Mouse (Mus musculus): ENCODE measurements around the gene Gm21983. TPM values are rescaled to one million over a fixed set of nuclear protein-coding genes. Genes with fewer than 3 reads are reported as not detected.
A peak's percentile ranks its signal among the peaks of the same experiment; 100 is the strongest.

Gm21983 gene
- polyA plus RNA-seq, 1 experiment = not detected

GRCm38 (mm10) chr7:27218586-27218985, 37.7 kb upstream of the Gm21983 start:
- Histone ChIP-seq H3K27ac (ENCODE audit: insufficient read depth, low read depth, low read length) (no peak overlapping the region), H3K4me1 (ENCODE audit: control insufficient read depth, insufficient read depth, low read length) (peaks cover 9% of the 10 kb centered on the region), H3K4me3 (ENCODE audit: insufficient read depth, low read length) (no peak overlapping the region)
- TF ChIP-seq CTCF (IDR thresholded peaks at IDR 0.05; ENCODE audit: low read depth, low read length) = no peak
- no peak for TF ChIP-seq POLR2A (IDR thresholded peaks at IDR 0.05; ENCODE audit: borderline replicate concordance, low read depth, low read length)

- Histone ChIP-seq H3K4me3 (ENCODE audit: insufficient read depth, low read length) (no peak overlapping the region), H3K4me1 (ENCODE audit: control insufficient read depth, insufficient read depth, low read length) (peaks cover 9% of the 10 kb centered on the region), H3K27ac (ENCODE audit: insufficient read depth, low read depth, low read length) (no peak overlapping the region)
- no peak for TF ChIP-seq CTCF (IDR thresholded peaks at IDR 0.05; ENCODE audit: low read depth, low read length)
- TF ChIP-seq POLR2A (IDR thresholded peaks at IDR 0.05; ENCODE audit: borderline replicate concordance, low read depth, low read length) = no peak
Observed at GRCm38 (mm10) chr7:27212626-27213025, 31.7 kb upstream of the Gm21983 start.

DNA sequence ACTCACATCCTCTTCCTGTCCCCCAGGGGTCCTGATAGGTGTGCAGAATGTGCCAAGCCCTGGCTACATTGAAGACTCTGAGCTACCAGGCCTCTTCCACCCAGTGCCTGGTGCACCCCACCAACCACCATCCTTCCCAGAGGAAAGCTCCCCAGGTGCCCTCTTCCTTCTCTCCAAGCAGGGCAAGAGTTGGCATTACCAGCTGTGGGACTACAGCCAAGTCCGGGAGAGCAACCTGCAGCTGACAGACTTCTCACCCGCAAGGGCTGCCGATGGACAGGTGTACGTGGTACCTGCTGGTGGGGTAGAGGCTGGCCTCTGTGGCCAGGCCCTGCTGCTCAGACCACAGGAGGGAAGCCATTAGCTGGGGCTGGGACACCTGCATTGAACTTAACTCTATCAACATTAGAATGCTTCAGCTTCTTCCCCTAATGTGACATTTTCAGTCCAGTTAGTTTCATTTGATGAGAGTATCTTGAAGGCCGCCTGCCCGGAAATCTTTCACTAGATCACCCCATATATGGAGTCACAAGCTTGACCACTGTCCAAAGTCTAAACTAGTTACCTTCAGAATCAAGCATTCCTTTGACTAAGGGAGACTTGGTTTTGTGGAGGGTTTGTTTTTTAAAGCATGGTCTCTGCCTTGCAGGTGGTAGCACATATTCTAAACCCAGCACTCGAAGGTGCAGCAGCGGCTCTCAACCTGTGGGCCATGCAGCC, 23.0 kb upstream of the Gm21983 start:
- Histone ChIP-seq H3K27ac (ENCODE audit: insufficient read depth, low read depth, low read length) (no peak overlapping the region), H3K4me3 (ENCODE audit: insufficient read depth, low read length) (no peak overlapping the region)
- TF ChIP-seq CTCF (IDR thresholded peaks at IDR 0.05; ENCODE audit: low read depth, low read length) (no peak), POLR2A (IDR thresholded peaks at IDR 0.05; ENCODE audit: borderline replicate concordance, low read depth, low read length) (no peak)

GRCm38 (mm10) chr7:27198779-27199178, 17.9 kb upstream of the Gm21983 start:
- Histone ChIP-seq H3K4me3 (ENCODE audit: insufficient read depth, low read length) (no peak overlapping the region), H3K4me1 (ENCODE audit: control insufficient read depth, insufficient read depth, low read length) (peaks cover 45% of the 10 kb centered on the region), H3K27ac (ENCODE audit: insufficient read depth, low read depth, low read length) (peak overlapping the region; percentile 95)
- TF ChIP-seq POLR2A (IDR thresholded peaks at IDR 0.05; ENCODE audit: borderline replicate concordance, low read depth, low read length) (no peak), CTCF (IDR thresholded peaks at IDR 0.05; ENCODE audit: low read depth, low read length) (no peak)

More for the DNA sequence above, 23.0 kb upstream of the Gm21983 start:
- peaks cover 21% of the 10 kb centered on the region for H3K4me1 ChIP-seq (ENCODE audit: control insufficient read depth, insufficient read depth, low read length)

GRCm38 (mm10) chr7:27198355-27198754, 17.5 kb upstream of the Gm21983 start:
- TF ChIP-seq POLR2A (IDR thresholded peaks at IDR 0.05; ENCODE audit: borderline replicate concordance, low read depth, low read length) (no peak), CTCF (IDR thresholded peaks at IDR 0.05; ENCODE audit: low read depth, low read length) (no peak)
- peak overlapping the region; percentile 95 for H3K27ac ChIP-seq (ENCODE audit: insufficient read depth, low read depth, low read length)
- H3K4me1 ChIP-seq (ENCODE audit: control insufficient read depth, insufficient read depth, low read length) = peaks cover 49% of the 10 kb centered on the region
- no peak overlapping the region for H3K4me3 ChIP-seq (ENCODE audit: insufficient read depth, low read length)

- Histone ChIP-seq H3K4me1 (ENCODE audit: control insufficient read depth, insufficient read depth, low read length) (peaks cover 49% of the 10 kb centered on the region), H3K4me3 (ENCODE audit: insufficient read depth, low read length) (no peak overlapping the region), H3K27ac (ENCODE audit: insufficient read depth, low read depth, low read length) (peak overlapping the region; percentile 95)
- TF ChIP-seq POLR2A (IDR thresholded peaks at IDR 0.05; ENCODE audit: borderline replicate concordance, low read depth, low read length) (no peak), CTCF (IDR thresholded peaks at IDR 0.05; ENCODE audit: low read depth, low read length) (no peak)
Observed at GRCm38 (mm10) chr7:27197634-27198033, 16.7 kb upstream of the Gm21983 start.

GRCm38 (mm10) chr7:27197136-27197535, 16.2 kb upstream of the Gm21983 start:
- peaks cover 49% of the 10 kb centered on the region for H3K4me1 ChIP-seq (ENCODE audit: control insufficient read depth, insufficient read depth, low read length)
- H3K4me3 ChIP-seq (ENCODE audit: insufficient read depth, low read length) = no peak overlapping the region
- TF ChIP-seq CTCF (IDR thresholded peaks at IDR 0.05; ENCODE audit: low read depth, low read length) (no peak), POLR2A (IDR thresholded peaks at IDR 0.05; ENCODE audit: borderline replicate concordance, low read depth, low read length) (no peak)
- H3K27ac ChIP-seq (ENCODE audit: insufficient read depth, low read depth, low read length) = peak overlapping the region; percentile 95

DNA sequence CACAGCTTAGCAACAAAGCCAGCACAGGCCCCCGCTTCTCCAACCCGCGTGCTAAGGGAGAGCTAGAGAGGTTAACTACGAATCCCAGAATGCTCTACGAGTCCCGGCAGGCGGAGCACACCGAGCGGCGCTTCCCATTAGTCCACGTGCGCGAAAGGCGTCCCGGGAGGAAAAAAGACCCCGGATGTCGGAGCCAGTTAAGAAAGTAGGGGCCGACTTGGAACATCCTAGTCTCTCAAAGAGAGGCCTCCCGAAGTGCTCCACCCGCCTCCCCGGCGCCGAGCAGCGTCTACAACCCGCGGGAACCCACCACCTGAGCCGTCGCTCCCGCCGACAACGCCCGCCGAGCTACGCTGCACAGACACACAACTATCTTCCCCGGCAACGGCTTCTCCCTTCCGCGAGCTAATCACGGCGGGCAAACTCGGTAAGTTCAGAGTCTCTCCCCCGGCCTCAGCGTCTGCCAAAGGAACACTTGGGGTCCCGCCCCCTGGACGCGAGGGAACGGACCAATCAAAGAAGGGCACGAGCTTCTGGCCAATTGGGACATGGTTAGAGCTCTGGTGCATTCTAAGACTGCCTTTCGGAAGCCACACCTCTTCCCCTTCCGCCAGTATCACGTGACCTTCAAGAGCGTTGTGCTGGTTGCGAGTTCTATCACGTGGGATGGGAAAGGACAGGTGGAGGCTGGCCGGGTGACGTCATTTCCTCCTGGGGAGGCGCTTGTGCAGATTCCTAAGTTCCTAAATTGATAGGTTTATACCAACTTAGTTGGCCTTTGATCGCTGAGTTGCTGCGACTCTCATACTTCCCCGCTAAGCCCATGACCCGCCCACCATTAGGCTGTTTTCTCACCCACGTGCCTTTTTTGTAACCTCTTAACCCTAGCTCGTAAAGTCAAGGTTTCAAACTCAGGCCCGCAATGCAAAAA, 15.1 kb upstream of the Gm21983 start, which contains the start of the genes BC024978 and Snrpa:
TSS of gene BC024978 (plus strand) at position 101 of the 931 bp plus-strand sequence.
TSS of gene Snrpa (minus strand) at position 591 of the 931 bp plus-strand sequence.
- Histone ChIP-seq H3K27ac (ENCODE audit: insufficient read depth, low read depth, low read length) (peak within 1 kb of the TSS; percentile 96), H3K4me3 (ENCODE audit: insufficient read depth, low read length) (peak within 1 kb of the TSS; percentile 88), H3K4me1 (ENCODE audit: control insufficient read depth, insufficient read depth, low read length) (peaks cover 49% of the 10 kb centered on the region)
- no peak for TF ChIP-seq CTCF (IDR thresholded peaks at IDR 0.05; ENCODE audit: low read depth, low read length)
- no peak; the same call in 1 of the 2 replicates for TF ChIP-seq POLR2A (IDR thresholded peaks at IDR 0.05; ENCODE audit: borderline replicate concordance, low read depth, low read length)

GRCm38 (mm10) chr7:27193731-27194130, 12.8 kb upstream of the Gm21983 start:
- Histone ChIP-seq H3K4me1 (ENCODE audit: control insufficient read depth, insufficient read depth, low read length) (peaks cover 33% of the 10 kb centered on the region), H3K27ac (ENCODE audit: insufficient read depth, low read depth, low read length) (no peak overlapping the region), H3K4me3 (ENCODE audit: insufficient read depth, low read length) (no peak overlapping the region; the same call in 1 of the 2 replicates)
- TF ChIP-seq POLR2A (IDR thresholded peaks at IDR 0.05; ENCODE audit: borderline replicate concordance, low read depth, low read length) = no peak
- no peak for TF ChIP-seq CTCF (IDR thresholded peaks at IDR 0.05; ENCODE audit: low read depth, low read length)
